Mouse (Mus musculus): ENCODE data around the gene Adamts3.

The Adamts3 gene

GRCm38 (mm10) chr5:89883051-89883907 is at the start of gene Adamts3:
Adamts3 (minus strand) TSS chr5:89883334.
- peak; percentile 63 to 67 for DNase-seq

GRCm38 (mm10) chr5:89931511-89931910 is 48.4 kb upstream of the Adamts3 start:
- DNase-seq, result no peak

GRCm38 (mm10) chr5:89912359-89912758 is 29.2 kb upstream of the Adamts3 start:
- no peak for DNase-seq

- no peak for DNase-seq
Observed at GRCm38 (mm10) chr5:89911950-89912349, 28.8 kb upstream of the Adamts3 start.

GRCm38 (mm10) chr5:89911508-89911907 is 28.4 kb upstream of the Adamts3 start:
- no peak for DNase-seq

GRCm38 (mm10) chr5:89906884-89907431 is 23.8 kb upstream of the Adamts3 start:
- DNase-seq, result no peak

GRCm38 (mm10) chr5:89901026-89901425 is 17.9 kb upstream of the Adamts3 start:
- no peak for DNase-seq

- peak; percentile 60 to 72 for DNase-seq
Observed at GRCm38 (mm10) chr5:89897495-89897894, 14.4 kb upstream of the Adamts3 start.

- no peak for DNase-seq
Observed at GRCm38 (mm10) chr5:89895520-89895919, 12.4 kb upstream of the Adamts3 start.

GRCm38 (mm10) chr5:89884991-89885390 is 1.9 kb upstream of the Adamts3 start:
- no peak for DNase-seq

GRCm38 (mm10) chr5:89883908-89884204 is 722 bp upstream of the Adamts3 start:
- no peak for DNase-seq

- DNase-seq, result peak; percentile 67 to 76
Observed at GRCm38 (mm10) chr5:89882091-89882734, 921 bp downstream of the Adamts3 start.

- DNase-seq, result no peak
Observed at GRCm38 (mm10) chr5:89881425-89881824, 1.7 kb downstream of the Adamts3 start.

GRCm38 (mm10) chr5:89878866-89879392 is 4.2 kb downstream of the Adamts3 start:
- DNase-seq, result no peak

- no peak for DNase-seq
Observed at GRCm38 (mm10) chr5:89872661-89873060, 10.5 kb downstream of the Adamts3 start.

GRCm38 (mm10) chr5:89859603-89860002 is 23.5 kb downstream of the Adamts3 start:
- DNase-seq, result no peak

GRCm38 (mm10) chr5:89858837-89859236 is 24.3 kb downstream of the Adamts3 start:
- DNase-seq, result no peak

GRCm38 (mm10) chr5:89846551-89846950 is 36.6 kb downstream of the Adamts3 start:
- DNase-seq, result no peak

GRCm38 (mm10) chr5:89844354-89844753 is 38.8 kb downstream of the Adamts3 start:
- DNase-seq, result peak; percentile 28 to 68

GRCm38 (mm10) chr5:89843478-89843877 is 39.7 kb downstream of the Adamts3 start:
- no peak for DNase-seq

GRCm38 (mm10) chr5:89839627-89840026 is 43.5 kb downstream of the Adamts3 start:
- peak in 1 of 2 experiments; percentile 8 for DNase-seq

GRCm38 (mm10) chr5:89821175-89821574 is 62.0 kb downstream of the Adamts3 start:
- no peak for DNase-seq

GRCm38 (mm10) chr5:89819531-89819930 is 63.6 kb downstream of the Adamts3 start:
- no peak for DNase-seq

- no peak for DNase-seq
Observed at GRCm38 (mm10) chr5:89816610-89817009, 66.5 kb downstream of the Adamts3 start.
